24 mouse cellular contexts compared by ENCODE assay signal in the genomic region with DNA sequence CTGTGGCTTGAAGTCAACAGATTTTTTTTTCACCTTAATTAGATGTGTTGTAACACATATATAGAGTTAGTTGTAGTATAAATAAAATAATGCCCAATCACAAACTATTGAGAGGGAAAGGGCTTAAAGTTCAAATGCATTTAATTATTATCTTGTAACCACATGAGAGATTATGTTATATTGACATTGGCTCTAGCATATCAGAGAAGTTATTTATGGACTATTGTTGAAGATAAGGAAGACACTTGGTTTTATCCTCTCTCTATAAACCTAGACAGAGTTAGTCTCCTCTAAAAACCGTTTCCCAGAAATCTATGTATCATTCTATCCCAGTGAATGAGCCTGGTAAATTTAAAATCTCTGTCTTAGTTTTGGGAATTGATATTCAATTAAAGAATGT.
"Had no signal": no experiment of that assay in that cellular context is flagged by ENCODE, and none has a peak within 500 bp of the region (broad histone marks: within the 10 kb centered on the region; RNA-seq: fewer than 3 reads in every experiment).

No protein-coding gene starts in this region.

- H3K4me3 ChIP-seq: embryonic facial prominence, embryonic 10.5 days; embryonic facial prominence, embryonic 12.5 days; embryonic facial prominence, embryonic 13.5 days; embryonic facial prominence, embryonic 15.5 days; erythroblast, embryonic 14.5 days; forebrain, embryonic 10.5 days; forebrain, embryonic 12.5 days; forebrain, embryonic 13.5 days; forebrain, embryonic 15.5 days; gastrocnemius, adult 2 months; heart, adult 2 months had no signal

- H3K9ac ChIP-seq: embryonic facial prominence, embryonic 12.5 days; embryonic facial prominence, embryonic 13.5 days; embryonic facial prominence, embryonic 15.5 days; forebrain, embryonic 12.5 days; forebrain, embryonic 13.5 days; forebrain, embryonic 15.5 days; forebrain, postnatal 0 days had no signal

- H3K9me3 ChIP-seq: embryonic facial prominence, embryonic 10.5 days; embryonic facial prominence, embryonic 12.5 days; embryonic facial prominence, embryonic 13.5 days; embryonic facial prominence, embryonic 15.5 days; forebrain, embryonic 10.5 days; forebrain, embryonic 12.5 days; forebrain, embryonic 13.5 days; forebrain, embryonic 15.5 days had no signal

- H3K27me3 ChIP-seq: embryonic facial prominence, embryonic 12.5 days; embryonic facial prominence, embryonic 13.5 days; embryonic facial prominence, embryonic 15.5 days; forebrain, embryonic 12.5 days; forebrain, embryonic 13.5 days; forebrain, embryonic 15.5 days had no signal

- DNase-seq: cerebellum, adult 9-10 months; cerebellum, adult 9-11 months; cerebellum, postnatal 10 days; cerebellum, postnatal 14 days; cerebellum, postnatal 36 days; embryo, embryonic 11 days; forebrain, postnatal 0 days; gastrocnemius, adult 2 months; gastrocnemius, postnatal 10 days; gastrocnemius, postnatal 14 days; gastrocnemius, postnatal 25 days; gastrocnemius, postnatal 36 days; heart, adult 11 months; heart, adult 18-20 months; heart, adult 2 months had no signal

- H3K27ac ChIP-seq: embryonic facial prominence, embryonic 10.5 days; embryonic facial prominence, embryonic 12.5 days; embryonic facial prominence, embryonic 13.5 days; embryonic facial prominence, embryonic 15.5 days; forebrain, embryonic 10.5 days; forebrain, embryonic 12.5 days; forebrain, embryonic 13.5 days; forebrain, embryonic 15.5 days; gastrocnemius, adult 2 months; heart, adult 2 months had no signal

- H3K4me1 ChIP-seq: embryonic facial prominence, embryonic 15.5 days; forebrain, embryonic 12.5 days; forebrain, embryonic 13.5 days had no signal

- H3K36me3 ChIP-seq: embryonic facial prominence, embryonic 10.5 days; embryonic facial prominence, embryonic 12.5 days; embryonic facial prominence, embryonic 13.5 days; embryonic facial prominence, embryonic 15.5 days; forebrain, embryonic 10.5 days; forebrain, embryonic 12.5 days; forebrain, embryonic 15.5 days had no signal
